Mouse (Mus musculus) embryonic fibroblast, embryonic 13.5 days (primary cell): ENCODE results near the gene Ppp1r35. TPM values are rescaled to one million over a fixed set of nuclear protein-coding genes. Genes with fewer than 3 reads are reported as not detected.

Experiments
- H3K27ac ChIP-seq: 2 replicates; pipeline ENCODE4 v1.5.1; 2012; ENCODE audit warnings: low read length, control low read depth, inconsistent platforms; ENCODE audit not compliant: insufficient read depth
- H3K4me1 ChIP-seq: 2 replicates; pipeline ENCODE4 v1.6.1; 2011; ENCODE audit warnings: low read length; ENCODE audit not compliant: control insufficient read depth, insufficient read depth
- H3K4me3 ChIP-seq: 2 replicates; pipeline ENCODE4 v1.5.1; 2011; ENCODE audit warnings: mild to moderate bottlenecking, control low read depth, low read length; ENCODE audit not compliant: insufficient read depth
- CTCF ChIP-seq: IDR thresholded peaks from 2 replicates; pipeline ENCODE4 v1.5.1; 2011; ENCODE audit warnings: mild to moderate bottlenecking, control low read depth, low read length, moderate library complexity, borderline replicate concordance; ENCODE audit not compliant: insufficient read depth
- POLR2A ChIP-seq: IDR thresholded peaks from 2 replicates; pipeline ENCODE4 v1.6.1; 2011; ENCODE audit warnings: low read depth, mild to moderate bottlenecking, control low read depth, low read length, moderate library complexity
- polyA plus RNA-seq: library from polyadenylated mRNA; stranded (reverse); fragments of >200 nt; gene quantifications from 2 replicates; pipeline ENCODE4 v1.2.4, GENCODE M21; 2011; ENCODE audit warnings: low read depth; ENCODE audit not compliant: missing spikeins, insufficient read length

Gene Ppp1r35
- polyA plus RNA-seq, 1 experiment: 11.5 TPM

GRCm38 (mm10) chr5:137825030-137825429, 46.4 kb downstream of the Ppp1r35 start:
- H3K4me1 ChIP-seq: no peaks in the 10 kb centered on the region
- no peak overlapping the region for H3K4me3 ChIP-seq
- TF ChIP-seq POLR2A: no peak
- TF ChIP-seq CTCF: no peak
- no peak overlapping the region for H3K27ac ChIP-seq

- TF ChIP-seq POLR2A: no peak
- no peak for TF ChIP-seq CTCF
- Histone ChIP-seq H3K4me3 (no peak overlapping the region), H3K27ac (no peak overlapping the region), H3K4me1 (no peaks in the 10 kb centered on the region)
Observed at GRCm38 (mm10) chr5:137825971-137826370, 47.3 kb downstream of the Ppp1r35 start.

- H3K27ac ChIP-seq: no peak overlapping the region
- no peak overlapping the region for H3K4me3 ChIP-seq
- H3K4me1 ChIP-seq: no peaks in the 10 kb centered on the region
- TF ChIP-seq CTCF (no peak), POLR2A (no peak)
Observed at GRCm38 (mm10) chr5:137826421-137826820, 47.8 kb downstream of the Ppp1r35 start.

GRCm38 (mm10) chr5:137828694-137829093, 50.0 kb downstream of the Ppp1r35 start:
- Histone ChIP-seq H3K4me1 (no peaks in the 10 kb centered on the region), H3K4me3 (no peak overlapping the region), H3K27ac (no peak overlapping the region)
- TF ChIP-seq POLR2A (no peak), CTCF (no peak)

Other genes with a start within 250 kb of the Ppp1r35 start
- not detected in 2 replicates for gene Epo, start 245.6 kb upstream of the Ppp1r35 start, polyA plus RNA-seq
- gene Gnb2, start 245.3 kb upstream of the Ppp1r35 start, polyA plus RNA-seq: 358 and 390 TPM in 2 replicates
- not detected in 2 replicates for gene Actl6b, start 225.3 kb upstream of the Ppp1r35 start, polyA plus RNA-seq
- 0.67 and 0.68 TPM in 2 replicates for gene Tfr2, start 209.0 kb upstream of the Ppp1r35 start, polyA plus RNA-seq
- gene Mospd3, start 177.8 kb upstream of the Ppp1r35 start, polyA plus RNA-seq: 35.4 and 41.3 TPM in 2 replicates
- gene Pcolce, start 165.1 kb upstream of the Ppp1r35 start, polyA plus RNA-seq: 732 and 740 TPM in 2 replicates
- gene Fbxo24, start 149.8 kb upstream of the Ppp1r35 start, polyA plus RNA-seq: 0.60 and 0.67 TPM in 2 replicates
- 17.5 and 29.1 TPM in 2 replicates for gene Lrch4, start 149.7 kb upstream of the Ppp1r35 start, polyA plus RNA-seq
- gene Gm20605, start 149.7 kb upstream of the Ppp1r35 start, polyA plus RNA-seq: 3.0 and 3.5 TPM in 2 replicates
- gene Sap25, start 137.5 kb upstream of the Ppp1r35 start, polyA plus RNA-seq: 2.5 and 3.4 TPM in 2 replicates
- 0.22 and 0.37 TPM in 2 replicates for gene Irs3, start 133.1 kb upstream of the Ppp1r35 start, polyA plus RNA-seq
- 15.1 and 22.0 TPM in 2 replicates for gene Agfg2, start 94.1 kb upstream of the Ppp1r35 start, polyA plus RNA-seq
- gene Nyap1, start 37.2 kb upstream of the Ppp1r35 start, polyA plus RNA-seq: 5.7 and 7.0 TPM in 2 replicates
- gene Tsc22d4, start 33.1 kb upstream of the Ppp1r35 start, polyA plus RNA-seq: 66.6 and 71.5 TPM in 2 replicates
- 27.7 and 34.8 TPM in 2 replicates for gene Mepce, start 8.8 kb downstream of the Ppp1r35 start, polyA plus RNA-seq
- gene Zcwpw1, start 8.9 kb downstream of the Ppp1r35 start, polyA plus RNA-seq: 3.5 and 7.1 TPM in 2 replicates
- 0.53 TPM in 1 of 2 replicates, not detected in the other for gene Pilra, start 57.4 kb downstream of the Ppp1r35 start, polyA plus RNA-seq
- gene Pilrb1, start 79.3 kb downstream of the Ppp1r35 start, polyA plus RNA-seq: not detected in 2 replicates
- gene Pilrb2, start 93.0 kb downstream of the Ppp1r35 start, polyA plus RNA-seq: not detected in 2 replicates
- not detected in 2 replicates for gene Cyp3a13, start 142.8 kb downstream of the Ppp1r35 start, polyA plus RNA-seq
- 0.18 TPM in 1 of 2 replicates, not detected in the other for gene Gjc3, start 184.2 kb downstream of the Ppp1r35 start, polyA plus RNA-seq
- gene Azgp1, start 202.7 kb downstream of the Ppp1r35 start, polyA plus RNA-seq: not detected in 2 replicates
- not detected in 2 replicates for gene Smok3a, start 242.4 kb downstream of the Ppp1r35 start, polyA plus RNA-seq
- not detected in 2 replicates for gene Smok3b, start 242.6 kb downstream of the Ppp1r35 start, polyA plus RNA-seq